Mouse (Mus musculus) cortical plate, adult 2 months (tissue): ENCODE measurements around the gene Lim2. TPM values are rescaled to one million over a fixed set of nuclear protein-coding genes. Genes with fewer than 3 reads are reported as not detected.

Source experiments
- H3K27ac ChIP-seq: fragments of 200-500 bp; 2 replicates; pipeline ENCODE4 v1.5.1; 2012; ENCODE audit warnings: low read length, control low read depth, inconsistent platforms; ENCODE audit not compliant: insufficient read depth
- H3K4me1 ChIP-seq: fragments of 200-500 bp; 2 replicates; pipeline ENCODE4 v1.6.1; 2011; ENCODE audit warnings: low read length; ENCODE audit not compliant: control insufficient read depth, insufficient read depth
- H3K4me3 ChIP-seq: fragments of 200-500 bp; 2 replicates; pipeline ENCODE4 v1.5.1; 2011; ENCODE audit warnings: mild to moderate bottlenecking, low read length, control low read depth; ENCODE audit not compliant: insufficient read depth
- CTCF ChIP-seq: fragments of 200-500 bp; IDR thresholded peaks from 2 replicates; pipeline ENCODE4 v1.5.1; 2011; ENCODE audit warnings: mild to moderate bottlenecking, control low read depth, low read length; ENCODE audit not compliant: insufficient read depth; ENCODE audit errors: extremely low read depth
- POLR2A ChIP-seq: fragments of 200-500 bp; IDR thresholded peaks from 2 replicates; pipeline ENCODE4 v1.6.1; 2011; ENCODE audit warnings: mild to moderate bottlenecking, low read length, control low read depth; ENCODE audit not compliant: insufficient read depth; ENCODE audit errors: extremely low read depth
- polyA plus RNA-seq: library from polyadenylated mRNA; depleted of rRNA; stranded (reverse); fragments of >200 nt; gene quantifications from 2 replicates; pipeline ENCODE4 v1.2.3, GENCODE M21; 2012; rRNA removed

Gene Lim2
- polyA plus RNA-seq, 1 experiment = not detected

DNA sequence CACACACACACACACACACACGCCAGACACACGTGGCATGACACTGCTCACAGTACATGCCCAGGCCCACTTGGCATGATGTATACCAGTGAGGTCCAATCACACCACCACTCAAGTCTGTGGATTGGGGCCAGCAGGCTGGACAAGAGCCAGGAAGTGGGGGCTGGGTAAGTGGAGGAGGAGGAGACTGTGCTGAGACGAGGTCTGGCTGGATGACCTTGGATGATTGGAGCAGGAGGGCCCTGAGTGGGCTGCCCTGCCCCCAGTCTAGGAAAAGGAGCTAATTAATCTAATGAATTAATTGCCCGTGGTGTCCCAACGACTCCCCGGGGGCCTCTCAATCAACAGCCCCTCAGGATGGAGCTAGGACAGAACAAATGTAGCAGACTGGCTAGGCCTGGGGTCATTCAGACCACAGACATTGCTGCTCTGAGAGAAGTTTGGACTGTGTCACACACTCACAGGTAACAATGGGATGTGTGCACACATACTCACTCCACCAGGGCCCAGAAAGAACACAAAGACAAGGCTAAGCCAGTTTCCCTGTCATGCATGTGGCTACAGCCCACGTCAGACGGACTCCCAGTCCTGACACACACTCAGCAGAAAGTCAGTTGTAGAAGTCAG is 54.7 kb downstream of the Lim2 start:
- no peak overlapping the region for H3K4me3 ChIP-seq
- H3K27ac ChIP-seq = no peak overlapping the region; the same call in 1 of the 2 replicates
- peaks cover 12% of the 10 kb centered on the region for H3K4me1 ChIP-seq
- TF ChIP-seq POLR2A = no peak
- no peak for TF ChIP-seq CTCF

DNA sequence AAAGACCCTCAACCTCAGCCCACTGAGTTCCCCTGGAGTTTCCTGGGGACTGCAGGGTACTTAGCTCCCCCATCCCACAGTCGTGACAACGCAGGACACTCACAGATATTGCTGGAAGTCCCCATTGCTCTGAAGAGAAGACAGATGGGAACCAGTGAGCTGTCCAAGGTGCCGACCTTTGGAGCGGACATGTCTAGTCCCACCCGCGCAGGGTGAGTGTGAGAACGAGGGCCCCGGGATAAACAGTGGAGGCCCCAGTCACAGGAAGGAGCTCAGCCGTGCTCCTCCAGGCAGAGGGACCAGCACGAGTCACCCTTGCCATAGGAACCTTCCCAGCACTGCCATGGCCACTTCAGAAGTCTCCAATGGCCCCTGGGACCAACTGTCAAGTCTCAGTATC is 55.8 kb downstream of the Lim2 start:
- no peak overlapping the region for H3K27ac ChIP-seq
- H3K4me1 ChIP-seq = peaks cover 13% of the 10 kb centered on the region
- TF ChIP-seq POLR2A = no peak
- no peak for TF ChIP-seq CTCF
- no peak overlapping the region for H3K4me3 ChIP-seq

Other genes with a start within 250 kb of the Lim2 start
- gene Zfp715, start 114.4 kb upstream of the Lim2 start, polyA plus RNA-seq = 15.3 and 15.4 TPM in 2 replicates
- gene Siglecf, start 76.3 kb upstream of the Lim2 start, polyA plus RNA-seq = 0.44 and 1.1 TPM in 2 replicates
- gene Siglecg, start 19.5 kb upstream of the Lim2 start, polyA plus RNA-seq = 0.15 and 0.17 TPM in 2 replicates
- gene Nkg7, start 9.4 kb downstream of the Lim2 start, polyA plus RNA-seq = 0.32 TPM in 1 of 2 replicates, not detected in the other
- gene Cldnd2, start 13.1 kb downstream of the Lim2 start, polyA plus RNA-seq = not detected in 2 replicates
- 89.4 and 94.5 TPM in 2 replicates for gene Etfb, start 16.4 kb downstream of the Lim2 start, polyA plus RNA-seq
- gene Gm45233, start 16.5 kb downstream of the Lim2 start, polyA plus RNA-seq = 0.78 and 2.1 TPM in 2 replicates
- gene Vsig10l, start 35.5 kb downstream of the Lim2 start, polyA plus RNA-seq = 1.7 and 3.2 TPM in 2 replicates
- 42.2 and 46.0 TPM in 2 replicates for gene Iglon5, start 62.4 kb downstream of the Lim2 start, polyA plus RNA-seq
- not detected in 2 replicates for gene 4931406B18Rik, start 78.3 kb downstream of the Lim2 start, polyA plus RNA-seq
- gene Cd33, start 116.8 kb downstream of the Lim2 start, polyA plus RNA-seq = 9.3 and 11.2 TPM in 2 replicates
- gene Zfp658, start 134.6 kb downstream of the Lim2 start, polyA plus RNA-seq = 5.9 and 6.1 TPM in 2 replicates
- 8.7 and 9.2 TPM in 2 replicates for gene Zfp719, start 151.9 kb downstream of the Lim2 start, polyA plus RNA-seq
- 0.15 and 0.21 TPM in 2 replicates for gene Zfp819, start 179.5 kb downstream of the Lim2 start, polyA plus RNA-seq
- gene Ceacam18, start 207.0 kb downstream of the Lim2 start, polyA plus RNA-seq = 0.04 TPM in 1 of 2 replicates, not detected in the other
- 1.1 and 1.6 TPM in 2 replicates for gene Siglece, start 232.5 kb downstream of the Lim2 start, polyA plus RNA-seq
- 8.1 and 8.6 TPM in 2 replicates for gene Ctu1, start 244.3 kb downstream of the Lim2 start, polyA plus RNA-seq